Mouse (Mus musculus) heart, adult 18-20 months (tissue): ENCODE results near the gene Kcnma1. TPM values are rescaled to one million over a fixed set of nuclear protein-coding genes. Genes with fewer than 3 reads are reported as not detected.

Experiments used
- DNase-seq, 2 experiments: peaks; one replicate each; pipeline ENCODE4 v3.0.0; 2021 to 2022; ENCODE audit warnings: mixed read lengths in 1 of 2
- long read RNA-seq, 2 experiments: library from polyadenylated mRNA; stranded (forward); transcript quantifications; one replicate each; pipeline ENCODE4 v2.0.0; 2021
- total RNA-seq, 2 experiments: library from RNA; stranded (reverse); gene quantifications; 2 replicates each; pipeline ENCODE4 v1.2.3; 2021

The Kcnma1 gene
- total RNA-seq = under 1 TPM; 0.69 to 0.79 TPM
- long read RNA-seq, experiment 1 = 0 reads
- long read RNA-seq, experiment 2 = 0 reads

DNA sequence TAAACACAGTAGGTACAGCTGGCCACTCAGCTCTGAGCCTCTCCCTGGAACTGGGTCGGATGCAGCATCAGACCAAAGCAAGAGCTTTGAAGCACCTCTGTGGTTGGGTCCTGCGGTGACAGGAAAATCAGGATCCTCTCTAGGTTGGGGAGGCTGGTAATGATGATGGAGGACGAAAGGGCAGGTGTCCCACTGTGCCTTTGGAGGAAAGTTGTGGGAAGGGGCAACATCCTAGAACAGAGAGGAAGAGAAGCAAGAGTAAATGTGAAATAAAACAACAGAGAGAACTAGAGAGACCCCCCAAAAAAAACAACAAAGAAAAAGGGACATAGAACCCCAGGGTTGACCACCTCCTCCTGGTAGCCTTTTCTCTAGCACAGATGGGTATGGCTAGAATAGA lies at the start of gene Kcnma1:
Kcnma1 (minus strand) TSS at position 101 of the 400 bp plus-strand sequence.
- no peak for DNase-seq

DNA sequence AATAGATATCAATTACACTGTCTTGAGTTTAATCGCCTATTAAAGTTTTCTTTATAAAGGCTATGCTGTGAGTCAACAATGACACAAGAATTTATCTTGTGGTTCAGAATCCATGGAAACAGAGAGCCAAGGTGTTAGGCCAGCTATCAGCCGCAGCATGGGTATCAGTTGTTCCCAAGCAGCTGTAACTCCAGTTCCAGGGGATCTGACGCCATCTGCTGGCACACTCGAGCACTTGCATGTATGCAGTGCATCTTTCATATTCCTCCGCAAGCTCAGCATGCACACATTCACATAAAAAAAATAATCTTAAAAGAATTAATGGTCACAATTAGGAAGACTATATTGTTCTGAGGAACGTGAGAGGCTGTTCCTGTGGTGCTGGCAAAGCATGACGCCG lies 45.5 kb upstream of the Kcnma1 start:
- peak in 1 of 2 experiments; percentile 5 for DNase-seq

DNA sequence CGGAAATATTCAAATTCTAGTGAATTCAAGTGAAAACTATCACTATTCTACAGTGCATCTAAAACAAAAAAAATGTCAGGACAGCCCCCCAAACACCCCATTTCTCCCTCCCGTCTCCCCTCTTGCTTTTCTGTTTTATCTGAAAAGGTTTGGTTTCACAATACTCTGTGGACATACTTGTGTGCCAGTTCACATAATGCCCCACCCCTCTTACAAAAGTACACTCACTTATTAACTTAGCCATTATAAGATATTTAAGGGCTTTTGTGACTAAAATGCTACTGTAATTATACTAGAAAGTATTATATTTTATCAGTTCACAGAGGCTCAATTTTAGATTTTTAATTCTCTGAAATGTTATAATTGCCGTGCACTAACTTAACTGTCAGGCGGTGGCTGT lies 45.0 kb upstream of the Kcnma1 start:
- DNase-seq = no peak

DNA sequence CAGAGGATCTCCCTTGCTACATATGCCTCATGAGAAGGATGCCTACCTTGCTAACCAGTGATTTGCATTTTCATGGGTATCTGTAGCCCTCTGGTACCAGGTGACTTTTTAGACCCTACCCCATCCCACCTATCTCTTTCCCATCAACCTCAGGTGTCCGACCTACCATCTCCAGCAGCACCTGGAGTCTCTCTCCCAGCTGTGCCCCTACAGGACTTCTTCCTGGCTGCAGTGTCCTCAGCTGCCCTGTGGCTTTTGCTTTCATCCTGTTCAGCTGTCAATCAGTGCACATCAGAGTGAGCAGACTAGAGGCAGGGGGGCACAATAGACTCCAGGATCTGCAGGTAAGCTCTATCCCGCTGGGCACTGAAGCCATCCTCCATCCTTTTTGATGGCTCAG lies 37.5 kb upstream of the Kcnma1 start:
- no peak for DNase-seq

DNA sequence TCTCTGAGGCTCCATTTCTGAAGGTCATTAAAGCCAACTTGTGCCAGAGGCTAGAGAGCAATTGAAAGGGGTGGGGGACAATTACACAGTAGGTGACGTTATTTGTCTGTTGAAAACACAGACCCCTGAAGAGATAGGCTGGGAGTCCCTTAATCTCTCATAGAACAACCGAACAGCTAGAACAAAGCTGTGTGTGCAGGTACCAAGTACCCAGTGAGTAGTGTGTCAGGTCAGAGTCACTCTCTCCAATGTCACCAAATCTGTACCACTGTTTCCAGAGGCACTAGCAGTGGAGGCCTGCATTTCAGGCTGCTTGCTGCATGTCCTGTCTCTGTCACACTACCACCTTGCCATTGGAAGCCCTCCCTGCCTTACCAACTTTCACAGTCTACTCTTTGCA lies 22.3 kb upstream of the Kcnma1 start:
- DNase-seq = no peak

DNA sequence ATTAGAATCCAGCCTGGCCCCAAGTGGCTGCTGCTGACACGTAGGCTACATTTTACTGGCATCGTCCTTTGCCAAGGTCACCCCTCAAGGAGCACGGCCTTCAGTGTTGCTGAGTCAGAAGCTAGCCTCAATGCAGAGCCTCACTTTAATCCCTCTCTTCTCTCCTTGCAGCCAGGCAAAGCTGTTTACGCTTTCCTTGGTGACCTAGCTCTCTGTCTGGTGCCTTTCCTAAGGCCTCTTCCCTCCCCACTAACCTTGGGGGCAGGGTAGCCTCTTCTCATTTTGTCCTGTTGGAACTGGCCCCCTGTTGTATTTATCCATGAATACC lies 21.9 kb upstream of the Kcnma1 start:
- DNase-seq = no peak

DNA sequence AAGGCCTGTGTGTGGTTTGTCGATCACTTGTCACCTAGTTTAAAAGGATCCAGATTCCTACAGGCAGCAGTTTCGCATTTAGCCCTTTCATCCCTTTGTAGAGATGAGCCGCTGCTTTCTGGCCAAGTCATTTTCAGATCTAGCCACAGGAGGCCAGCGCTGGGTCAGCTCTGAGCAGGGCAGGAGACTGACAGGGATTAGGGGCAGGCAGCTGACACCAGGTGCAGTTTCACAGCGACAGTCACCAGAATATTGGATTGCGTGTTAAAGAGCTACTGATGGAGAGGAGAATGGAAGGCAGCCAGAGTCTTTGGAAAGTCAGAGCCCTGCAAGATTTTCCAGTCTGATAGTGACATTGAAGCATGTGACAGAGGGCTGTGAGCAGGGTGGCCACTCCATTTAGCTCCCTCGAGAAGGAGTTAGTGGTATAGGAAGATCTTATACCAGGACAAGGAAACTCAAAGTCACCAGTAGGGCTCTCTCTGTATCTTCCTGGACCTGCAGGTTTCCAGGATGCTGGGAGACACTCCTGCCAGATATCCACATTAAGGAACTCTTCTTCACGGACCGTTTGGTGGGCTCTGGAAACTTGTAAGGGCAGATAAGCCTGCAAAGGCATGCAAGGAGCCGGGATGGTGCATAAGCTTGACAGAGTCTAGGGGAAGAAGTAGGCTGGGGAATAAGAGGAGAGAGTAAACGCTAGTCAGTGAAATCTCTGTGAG lies 21.4 kb upstream of the Kcnma1 start:
- no peak for DNase-seq

DNA sequence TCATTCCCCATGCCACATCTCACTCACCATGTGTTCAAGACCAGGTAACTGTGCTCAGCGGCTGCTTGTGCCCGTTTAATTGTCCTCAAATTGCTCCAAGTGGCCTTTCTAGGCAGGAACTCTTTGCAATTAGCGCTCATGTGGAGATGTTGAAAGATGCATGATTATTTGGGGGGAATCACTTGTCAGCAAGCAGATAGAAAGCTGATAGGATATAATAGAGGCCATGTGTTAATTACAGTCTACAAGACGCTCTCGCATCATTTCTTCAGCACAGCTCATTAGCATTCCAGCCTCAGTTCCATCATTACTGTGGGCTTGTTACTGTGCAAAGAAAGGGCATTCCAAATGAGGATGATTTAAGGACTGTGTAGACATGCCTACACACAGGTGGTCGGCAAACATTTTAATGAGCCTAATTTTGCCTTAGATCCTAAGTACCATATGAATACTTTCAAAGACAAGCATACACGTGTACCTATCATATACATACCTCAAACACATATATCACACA lies 18.6 kb upstream of the Kcnma1 start:
- no peak for DNase-seq

DNA sequence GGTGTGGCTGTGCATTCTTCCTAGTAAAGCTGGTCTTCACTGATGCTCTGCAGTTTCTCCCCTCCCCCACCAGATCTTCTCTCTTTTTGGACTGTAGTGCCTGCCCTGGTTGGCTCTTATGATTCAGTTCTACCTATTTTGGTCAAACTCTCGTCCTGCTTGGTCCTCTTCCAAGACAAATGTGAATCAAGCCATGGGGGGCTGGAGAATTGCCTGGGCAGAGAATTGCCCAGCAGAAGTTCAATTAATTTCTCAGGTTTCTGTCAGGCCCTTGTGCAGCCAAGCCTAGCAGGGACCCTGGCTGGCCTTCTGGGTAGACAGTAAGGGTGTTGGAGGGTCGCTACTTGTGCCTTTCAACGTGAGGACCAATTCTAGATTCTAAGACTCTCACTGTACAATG lies 17.9 kb upstream of the Kcnma1 start:
- DNase-seq = no peak

DNA sequence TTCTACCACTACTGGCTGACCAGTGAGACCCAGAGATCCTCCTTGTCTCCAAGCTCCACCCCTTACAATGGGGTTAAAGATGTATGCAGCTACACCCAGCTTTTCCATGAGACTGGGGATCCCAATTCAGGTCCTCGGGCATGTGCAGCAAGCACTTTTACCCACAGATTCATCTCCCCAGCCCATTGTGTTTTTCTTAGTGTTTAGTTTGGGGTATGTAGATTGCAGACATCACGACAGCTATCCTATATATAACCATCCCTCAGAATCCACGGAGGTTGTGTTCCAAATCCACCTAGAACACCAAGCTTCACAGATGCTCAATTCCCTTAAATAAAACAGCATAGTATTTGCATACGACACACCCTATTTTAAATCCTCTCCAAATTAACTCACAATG lies 6.4 kb upstream of the Kcnma1 start:
- DNase-seq = no peak

DNA sequence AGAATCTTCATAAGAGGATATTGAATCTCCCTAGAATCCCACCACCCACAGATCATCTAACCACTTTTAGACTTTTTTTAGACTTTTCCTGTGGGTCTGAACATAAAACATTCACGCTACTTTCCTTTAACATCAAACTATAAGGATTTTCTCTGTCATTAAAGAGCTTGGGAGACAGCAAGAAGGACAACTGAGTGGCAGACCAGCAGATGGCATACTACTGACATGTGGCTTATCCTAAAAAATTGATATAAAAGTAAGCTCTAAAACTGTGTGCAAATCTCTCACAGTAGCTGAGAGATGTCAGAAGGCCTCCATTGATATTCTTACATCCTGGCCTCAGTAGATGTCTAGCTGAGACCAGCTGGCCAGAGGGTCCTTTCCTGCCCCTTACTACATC lies 4.3 kb downstream of the Kcnma1 start:
- DNase-seq = no peak

DNA sequence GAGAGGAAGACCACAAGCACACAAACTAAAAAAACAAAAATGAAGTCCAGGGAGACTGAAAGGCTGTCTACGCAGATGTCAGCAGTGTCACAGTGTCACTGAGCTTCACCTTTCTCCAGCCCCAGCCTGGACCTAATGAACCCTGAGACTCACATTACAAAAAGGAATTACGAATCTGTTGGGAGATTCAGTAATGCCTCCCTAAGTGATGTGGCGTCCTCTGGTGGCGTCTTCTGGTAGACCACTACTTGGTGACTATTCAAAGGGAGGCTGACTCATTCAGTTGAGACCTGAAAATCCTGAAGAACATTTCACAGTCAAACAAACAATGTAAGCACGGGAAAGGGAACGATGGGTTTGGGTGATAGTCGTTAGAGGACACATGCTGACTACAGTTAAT lies 6.0 kb downstream of the Kcnma1 start:
- DNase-seq = peak; percentile 27 to 87

DNA sequence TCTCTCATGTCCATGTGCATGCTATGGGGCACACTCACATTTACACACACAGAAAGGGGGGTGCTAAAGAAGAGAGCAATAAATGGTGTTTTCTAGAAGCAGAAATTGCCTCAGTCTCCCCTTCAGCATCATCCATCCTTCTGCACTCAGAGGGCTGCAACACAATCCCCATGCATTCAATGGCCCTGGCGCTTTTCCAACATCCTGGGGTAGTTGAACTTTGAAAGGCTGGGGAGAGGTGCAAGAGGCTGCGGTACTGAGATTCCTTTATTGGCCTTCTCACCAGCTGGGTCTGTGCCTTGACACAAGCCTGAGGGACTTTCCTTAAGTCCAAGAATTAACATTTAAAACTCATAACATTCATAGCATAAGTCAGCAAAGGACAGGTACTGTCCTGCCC lies 8.0 kb downstream of the Kcnma1 start:
- no peak for DNase-seq

DNA sequence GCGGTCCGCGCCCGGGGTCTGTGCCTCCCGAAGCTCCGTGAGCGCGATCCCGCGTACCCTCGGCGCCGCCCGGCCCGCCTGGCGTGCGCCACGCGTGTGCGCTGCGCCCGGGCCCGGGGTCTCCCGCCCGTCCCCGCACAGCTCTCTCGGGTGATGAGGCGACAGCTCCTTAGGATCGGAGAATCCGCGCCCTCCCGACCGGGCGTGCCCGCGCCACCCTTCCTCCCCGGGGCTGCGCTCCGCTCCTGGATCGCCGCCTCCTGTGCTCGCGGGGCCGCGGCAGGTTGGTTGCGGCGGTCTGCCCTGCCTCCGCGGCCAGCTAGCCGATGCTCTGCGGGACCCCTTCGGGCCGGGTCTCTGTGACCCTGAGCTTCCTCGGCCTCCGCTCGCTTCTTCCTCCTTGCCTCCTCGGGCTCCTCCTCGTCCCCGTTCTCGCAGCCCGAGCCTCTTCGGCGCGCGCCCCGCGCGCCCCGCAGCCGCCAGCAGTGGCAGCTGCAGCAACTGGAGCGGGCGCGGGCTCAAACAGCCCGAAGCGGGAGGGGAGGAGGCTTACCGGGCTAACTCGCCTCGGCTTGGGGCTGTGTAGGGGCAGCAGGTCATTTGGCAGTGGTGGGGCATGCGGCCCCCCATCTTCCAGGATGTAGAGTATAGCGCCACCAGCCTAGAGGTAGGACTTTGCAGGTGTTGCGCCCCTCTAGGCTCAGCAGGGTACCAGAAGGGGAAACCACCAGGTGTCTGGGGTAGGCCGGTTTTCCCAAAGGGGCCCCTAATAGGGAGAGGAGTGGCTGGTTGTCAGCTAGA lies 9.6 kb downstream of the Kcnma1 start:
- DNase-seq = peak in 1 of 2 experiments; percentile 4

DNA sequence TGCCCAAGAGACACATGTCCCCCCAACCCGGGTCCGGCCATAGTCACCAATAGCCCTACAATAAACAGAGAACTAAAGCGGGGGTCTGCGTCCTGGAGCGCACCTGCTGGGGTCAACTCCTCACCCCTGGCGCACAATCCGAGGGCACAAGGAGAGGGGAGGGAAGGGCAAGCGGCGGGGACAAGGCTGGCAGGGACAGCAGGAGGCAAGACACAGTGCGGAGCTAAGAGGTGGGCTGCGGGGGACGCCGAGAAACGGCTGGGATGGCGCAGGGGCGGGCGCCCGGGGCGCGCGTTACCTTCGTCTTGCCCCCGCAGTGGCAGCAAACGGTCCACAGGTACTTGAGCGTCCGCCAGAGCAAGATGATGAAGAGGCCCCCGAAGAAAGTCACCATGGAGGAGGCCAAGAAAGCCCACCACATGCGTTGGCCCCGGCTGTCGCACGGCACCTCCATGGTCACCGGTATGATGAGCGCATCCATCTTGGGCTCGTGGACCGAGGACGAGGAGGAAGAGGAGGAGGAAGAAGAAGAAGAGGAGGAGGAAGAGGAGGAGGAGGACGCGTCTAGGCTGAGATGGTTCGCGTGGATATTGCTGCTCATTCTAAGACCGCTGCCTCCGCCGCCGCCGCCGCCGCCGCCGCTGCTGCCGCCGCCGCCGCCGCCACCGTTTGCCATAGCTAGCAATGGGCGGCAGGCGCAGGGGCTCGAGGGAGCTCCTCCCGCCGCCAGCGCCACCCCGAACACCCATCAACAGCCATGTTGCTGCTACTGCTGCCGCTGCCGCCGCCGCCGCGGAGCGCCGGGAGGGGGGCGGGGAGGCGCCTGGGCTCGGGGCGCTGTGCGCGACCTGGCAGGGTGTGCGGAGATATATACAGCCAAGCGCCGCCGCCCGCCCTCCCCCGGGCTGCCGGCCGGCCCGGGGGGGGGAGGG lies 10.6 kb downstream of the Kcnma1 start:
- peak in 1 of 2 experiments; percentile 5 for DNase-seq

DNA sequence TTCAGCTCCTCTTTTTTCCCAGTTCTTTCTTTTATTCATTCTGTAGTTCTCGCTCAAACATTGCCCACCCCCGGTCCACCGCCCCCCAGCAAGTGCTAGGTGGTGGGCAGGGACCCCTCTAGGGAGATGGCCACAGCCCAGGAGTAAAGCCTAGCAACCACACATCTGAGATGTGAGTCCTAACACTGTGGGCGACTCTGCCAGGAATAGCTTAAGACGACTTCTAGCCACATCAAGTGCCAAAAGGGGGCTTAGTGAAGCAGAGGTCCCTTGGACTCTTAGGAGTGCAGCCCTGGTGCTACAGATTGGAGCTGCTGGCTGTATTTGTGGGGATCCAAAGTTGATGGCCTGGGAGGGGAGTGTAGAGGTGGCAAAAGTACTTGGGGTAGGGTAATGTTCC lies 11.6 kb downstream of the Kcnma1 start:
- DNase-seq = no peak

DNA sequence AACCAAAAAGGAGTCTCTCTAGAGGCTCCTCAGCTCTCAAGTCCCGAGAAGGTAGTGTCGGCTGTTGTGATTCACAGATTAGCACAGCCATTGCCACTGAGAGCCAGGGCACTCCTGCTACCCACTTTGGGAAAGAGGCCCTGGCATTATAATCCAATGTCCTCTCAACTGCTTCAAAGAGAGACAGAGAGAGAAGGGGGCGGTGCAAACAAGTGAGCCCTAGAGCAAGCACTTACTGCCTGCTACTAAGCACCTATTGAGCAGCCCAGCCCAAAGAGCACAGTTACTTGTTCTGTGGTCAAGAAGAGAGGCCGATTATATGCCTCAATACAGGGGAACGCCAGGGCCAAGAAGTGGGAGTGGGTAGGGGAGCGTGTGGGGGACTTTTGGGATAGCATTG lies 16.4 kb downstream of the Kcnma1 start:
- DNase-seq = no peak

DNA sequence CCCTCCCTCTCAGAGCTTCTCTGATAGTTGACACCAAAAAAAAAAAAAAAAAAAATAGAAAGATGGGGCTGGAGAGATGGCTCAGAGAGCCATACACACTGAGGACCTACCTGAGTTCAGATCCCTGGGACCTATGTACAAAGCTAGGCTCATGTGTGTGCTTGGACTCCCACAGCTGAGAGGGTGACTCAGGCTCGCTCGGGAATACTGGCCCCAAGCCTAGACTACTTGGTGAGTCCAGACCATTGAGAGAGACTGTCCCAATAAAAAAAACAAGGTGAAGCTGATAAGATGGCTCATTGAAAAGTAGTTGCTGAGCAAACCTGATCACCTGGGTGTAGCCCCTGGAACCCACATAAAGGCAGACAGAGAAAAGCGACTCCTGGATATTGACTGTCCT lies 18.5 kb downstream of the Kcnma1 start:
- DNase-seq = no peak

DNA sequence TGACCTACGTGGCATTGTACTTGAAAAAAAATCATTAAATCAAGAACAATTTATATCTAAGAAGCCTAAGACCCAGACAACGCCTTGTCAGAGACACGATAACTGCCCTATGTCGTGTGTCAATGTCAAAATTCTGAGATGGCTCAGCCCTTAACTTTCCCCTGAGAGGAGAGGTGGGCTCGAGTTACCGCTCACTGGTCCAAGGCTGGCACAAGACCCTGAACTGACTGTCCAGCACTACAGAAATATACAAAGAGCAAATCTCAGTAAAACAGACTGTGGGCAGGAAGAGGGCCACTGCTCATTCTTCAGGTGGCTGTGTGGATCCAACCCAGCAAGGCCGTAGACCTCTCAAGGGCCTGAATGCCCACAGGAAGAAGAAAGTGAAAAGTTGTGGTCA lies 23.4 kb downstream of the Kcnma1 start:
- DNase-seq = no peak

DNA sequence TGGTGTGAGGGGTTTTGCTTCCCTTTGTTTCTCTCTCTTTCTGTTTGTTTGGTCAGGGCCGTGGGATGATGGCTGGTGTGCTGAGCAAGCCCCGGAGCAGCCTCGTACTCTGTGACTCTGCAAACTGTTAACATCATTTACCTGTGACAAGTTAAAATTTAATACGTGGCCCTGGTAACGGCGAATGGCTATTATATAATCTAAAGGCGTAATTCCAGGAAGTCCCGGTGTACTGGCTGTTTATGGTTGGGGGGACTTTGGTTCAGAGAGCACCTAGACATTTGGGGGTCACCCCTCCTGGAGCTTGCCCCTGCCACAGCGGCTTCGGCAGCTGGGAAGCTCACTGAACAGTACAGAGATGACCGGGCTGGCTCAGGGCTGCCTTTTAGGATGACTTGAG lies 24.6 kb downstream of the Kcnma1 start:
- no peak for DNase-seq

DNA sequence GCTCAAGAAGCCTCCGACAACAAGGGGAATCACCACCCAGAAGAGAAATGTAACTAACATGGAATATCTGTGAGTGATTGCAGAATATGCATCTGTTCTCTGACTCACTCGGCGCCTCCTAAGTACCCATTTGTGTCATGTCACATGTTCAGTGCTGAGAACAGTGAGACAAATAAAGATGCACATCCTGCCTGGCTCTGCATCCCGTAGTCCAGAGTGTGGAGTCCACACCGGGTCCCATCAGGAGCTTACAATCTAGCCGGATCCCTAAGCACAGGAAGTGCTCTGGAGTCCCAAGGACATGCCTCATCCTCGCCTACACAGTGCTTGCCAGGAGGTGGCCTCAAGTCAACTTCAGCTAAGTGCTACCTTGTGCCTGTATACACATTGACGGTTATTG lies 32.1 kb downstream of the Kcnma1 start:
- no peak for DNase-seq

DNA sequence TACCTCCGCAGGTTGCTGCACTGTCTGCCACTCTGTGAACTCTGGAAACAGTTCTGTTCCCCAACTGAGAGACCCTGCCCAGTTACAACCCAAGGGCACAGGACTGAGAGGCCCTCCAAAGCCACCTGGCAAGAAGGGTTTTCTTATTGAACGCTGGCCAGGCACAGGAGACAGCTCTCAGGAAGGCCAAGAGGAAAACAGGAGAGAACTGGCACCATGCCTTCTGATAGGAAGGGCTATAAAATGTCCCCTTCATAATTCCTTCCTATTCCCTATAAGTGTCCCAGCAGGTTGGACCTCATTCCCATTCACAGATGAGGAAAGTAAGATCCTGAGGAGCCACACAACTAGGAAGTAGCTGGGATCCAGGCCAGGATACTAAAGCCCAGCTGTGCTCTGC lies 39.6 kb downstream of the Kcnma1 start:
- no peak for DNase-seq

DNA sequence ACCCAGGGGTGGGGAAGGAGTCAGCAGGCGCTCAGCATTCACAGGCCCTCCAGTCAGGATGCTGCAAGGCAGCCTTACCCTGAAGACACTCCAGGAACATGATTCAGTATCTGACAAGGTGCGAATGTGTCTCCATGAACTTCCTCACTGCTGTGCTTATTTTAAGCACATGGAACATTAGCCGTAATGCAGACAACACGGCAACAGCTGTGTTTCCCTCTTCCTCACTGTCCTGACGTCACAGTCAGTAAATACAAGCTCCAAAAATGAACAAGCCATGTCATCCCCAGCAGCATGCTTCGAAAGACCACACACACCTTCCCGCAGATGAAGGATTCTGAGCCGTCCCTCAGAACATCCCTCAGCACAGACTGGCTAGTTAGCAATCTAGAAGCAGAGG lies 47.8 kb downstream of the Kcnma1 start:
- DNase-seq = no peak
